Mouse (Mus musculus) layer of hippocampus, postnatal 25 days (tissue): ENCODE measurements around the gene Cd7. TPM values are rescaled to one million over a fixed set of nuclear protein-coding genes. Genes with fewer than 3 reads are reported as not detected.
"Not testable (repeated sequence)": the region's sequence is repeated elsewhere in the genome, so short reads cannot be mapped to it uniquely, and the experiment has no call there.

Experiments used
- DNase-seq, 2 experiments: peaks; one replicate each; pipeline ENCODE4 v3.0.0; 2022; ENCODE audit warnings: mixed read lengths in 2 of 2, low spot score in 1 of 2; ENCODE audit errors: extremely low spot score in 1 of 2
- total RNA-seq, 2 experiments: library from RNA; stranded (reverse); gene quantifications; 2 replicates each; pipeline ENCODE4 v1.2.3; 2021

Cd7 gene
- total RNA-seq, 2 experiments from 2014 or later = not detected

DNA sequence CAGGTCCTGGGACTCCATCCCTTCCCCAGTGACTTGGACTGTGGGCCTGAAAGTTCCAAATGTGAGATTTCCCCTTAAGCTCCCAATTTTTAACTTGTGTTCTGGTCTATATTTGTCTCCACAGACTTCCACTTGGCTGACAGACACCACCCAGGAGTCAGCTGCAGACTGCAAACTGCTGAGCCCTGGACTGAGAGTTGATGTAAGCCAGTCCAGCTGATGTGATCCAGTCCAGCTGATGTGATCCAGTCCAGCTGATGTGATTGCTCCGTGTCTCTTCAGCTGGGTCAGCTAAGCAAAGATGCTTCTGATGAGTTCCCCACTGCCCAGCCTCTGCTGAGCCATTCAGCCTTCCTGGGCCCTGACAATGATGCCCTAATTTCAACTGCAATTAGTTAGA lies 12.6 kb upstream of the Cd7 start:
- no peak for DNase-seq

GRCm38 (mm10) chr11:121049840-121050239 lies 10.6 kb upstream of the Cd7 start:
- no peak for DNase-seq

- DNase-seq = no peak
Measured at GRCm38 (mm10) chr11:121047826-121048399, 8.7 kb upstream of the Cd7 start.

- DNase-seq = no peak
Measured at GRCm38 (mm10) chr11:121045286-121045685, 6.1 kb upstream of the Cd7 start.

DNA sequence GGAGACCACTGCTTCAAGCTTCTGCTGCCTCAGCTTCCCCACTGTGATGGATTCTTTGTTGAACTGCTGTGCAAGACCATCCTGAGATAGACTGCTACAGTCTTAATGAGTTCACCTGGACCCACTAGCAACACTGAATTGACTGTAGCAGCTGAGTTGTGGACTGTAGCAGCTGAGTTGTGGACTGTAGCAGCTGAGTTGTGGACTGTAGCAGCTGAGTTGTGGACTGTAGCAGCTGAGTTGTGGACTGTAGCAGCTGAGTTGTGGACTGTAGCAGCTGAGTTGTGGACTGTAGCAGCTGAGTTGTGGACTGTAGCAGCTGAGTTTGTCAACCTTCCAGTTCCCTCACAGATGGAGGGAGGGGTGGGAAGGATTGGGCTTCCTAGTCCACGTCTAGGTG lies 3.8 kb upstream of the Cd7 start:
- not testable (repeated sequence) for DNase-seq

GRCm38 (mm10) chr11:121042480-121042879 lies 3.3 kb upstream of the Cd7 start:
- DNase-seq = no peak

GRCm38 (mm10) chr11:121041636-121042035 lies 2.4 kb upstream of the Cd7 start:
- no peak for DNase-seq

- DNase-seq = peak; percentile 78 to 91
Measured at GRCm38 (mm10) chr11:121041212-121041611, 2.0 kb upstream of the Cd7 start.

- DNase-seq = no peak
Measured at GRCm38 (mm10) chr11:121038366-121039240, 615 bp downstream of the Cd7 start.

DNA sequence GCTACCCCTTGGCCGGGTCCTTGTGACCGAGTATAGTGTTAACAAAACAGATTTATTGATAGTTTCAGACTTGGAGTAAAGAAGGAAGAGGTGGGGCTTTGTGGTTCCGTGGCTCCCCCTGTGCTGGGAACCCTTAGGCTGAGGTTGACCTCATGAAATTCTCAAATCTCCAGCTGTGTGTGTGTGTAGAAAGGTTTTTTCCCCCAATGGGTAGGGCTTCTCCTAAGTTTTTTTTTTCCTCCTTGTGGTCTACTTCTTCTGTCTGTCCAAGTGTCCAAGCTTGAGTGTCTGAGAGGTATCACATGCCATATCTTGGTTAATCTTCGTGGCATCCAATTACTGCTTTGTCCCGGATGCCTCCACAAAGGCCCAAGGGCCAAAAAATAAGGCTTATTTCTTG lies 6.1 kb downstream of the Cd7 start:
- DNase-seq = no peak

- no peak for DNase-seq
Measured at GRCm38 (mm10) chr11:121027259-121027658, 12.0 kb downstream of the Cd7 start.

DNA sequence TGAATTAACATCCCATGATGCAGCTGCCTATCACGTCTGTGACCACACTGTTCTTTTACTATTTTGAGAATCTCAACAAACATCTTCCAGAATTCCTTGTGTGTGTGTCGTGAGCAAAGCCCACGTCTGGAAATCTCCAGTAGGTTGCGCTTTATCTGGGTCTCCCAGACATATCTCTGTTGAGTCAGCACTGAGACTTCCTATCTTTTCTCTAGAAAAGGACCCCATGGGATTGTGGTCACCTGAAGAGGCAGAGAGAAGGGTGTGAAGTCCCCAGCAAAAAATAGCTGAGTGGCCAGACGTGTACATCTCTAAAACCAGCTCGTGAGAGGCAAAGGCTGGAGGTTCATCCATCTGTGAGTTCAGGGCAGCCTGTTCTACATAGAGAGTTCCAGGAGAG lies 15.1 kb downstream of the Cd7 start:
- no peak for DNase-seq

- DNase-seq = no peak
Measured at GRCm38 (mm10) chr11:121019501-121019900, 19.7 kb downstream of the Cd7 start.

- DNase-seq = peak in 1 of 2 experiments; percentile 48
Measured at GRCm38 (mm10) chr11:121017703-121018102, 21.5 kb downstream of the Cd7 start.

DNA sequence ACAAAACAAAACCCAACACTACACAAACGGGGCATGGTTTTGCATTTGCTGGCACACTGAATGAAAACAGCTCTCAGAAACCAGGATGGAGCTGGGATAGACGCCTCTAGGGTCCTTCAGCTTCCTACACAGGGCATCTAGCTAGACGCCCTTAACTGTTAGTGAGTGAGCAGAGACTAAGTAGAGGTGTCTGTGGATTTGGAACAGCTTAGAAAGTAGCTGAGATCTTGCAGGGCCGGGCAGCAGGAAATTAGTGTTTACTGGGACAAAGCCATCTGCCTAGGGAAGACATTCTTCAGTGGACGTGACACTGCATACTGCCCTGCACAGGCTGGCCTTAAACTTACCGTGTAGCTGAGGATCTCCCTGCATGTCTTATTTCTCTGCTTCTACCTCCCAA lies 23.7 kb downstream of the Cd7 start:
- no peak for DNase-seq

GRCm38 (mm10) chr11:121014896-121015300 lies 24.3 kb downstream of the Cd7 start:
- DNase-seq = no peak

GRCm38 (mm10) chr11:121013656-121014055 lies 25.6 kb downstream of the Cd7 start:
- DNase-seq = no peak

DNA sequence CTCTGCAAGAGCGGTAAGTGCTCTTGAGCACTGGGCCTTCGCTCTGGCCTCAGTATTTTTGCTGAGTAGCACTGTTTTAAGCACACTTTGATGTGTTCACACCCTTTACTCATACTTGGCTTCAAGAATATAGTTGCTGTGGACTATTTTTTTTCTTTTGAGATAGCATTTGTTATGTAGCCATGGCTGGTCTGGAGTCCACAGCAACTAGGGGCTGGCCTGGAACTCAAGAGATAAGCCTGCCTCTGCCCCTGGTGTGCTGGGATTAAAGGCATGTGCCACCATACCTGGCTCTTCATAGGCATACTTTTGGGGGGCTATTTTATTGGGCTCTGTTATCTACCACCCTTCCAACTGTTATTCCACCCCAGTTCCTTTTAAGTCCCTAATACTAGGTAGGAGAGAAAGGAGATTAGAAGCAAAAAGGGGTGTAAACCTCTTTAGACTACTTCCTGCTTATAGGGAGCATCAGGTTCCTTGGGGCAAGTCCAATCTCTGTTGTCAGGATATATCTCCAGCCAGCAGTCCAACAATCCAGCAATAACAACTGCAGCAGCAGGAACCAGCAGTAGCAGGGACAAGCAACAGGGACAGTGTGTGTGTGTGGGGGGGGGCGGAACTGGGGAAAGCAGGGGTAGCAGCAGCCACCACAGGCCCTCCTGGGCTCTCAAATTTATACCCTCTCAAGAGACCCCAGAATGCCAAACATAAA lies 29.0 kb downstream of the Cd7 start:
- DNase-seq = no peak

- no peak for DNase-seq
Measured at GRCm38 (mm10) chr11:121006184-121006583, 33.0 kb downstream of the Cd7 start.

DNA sequence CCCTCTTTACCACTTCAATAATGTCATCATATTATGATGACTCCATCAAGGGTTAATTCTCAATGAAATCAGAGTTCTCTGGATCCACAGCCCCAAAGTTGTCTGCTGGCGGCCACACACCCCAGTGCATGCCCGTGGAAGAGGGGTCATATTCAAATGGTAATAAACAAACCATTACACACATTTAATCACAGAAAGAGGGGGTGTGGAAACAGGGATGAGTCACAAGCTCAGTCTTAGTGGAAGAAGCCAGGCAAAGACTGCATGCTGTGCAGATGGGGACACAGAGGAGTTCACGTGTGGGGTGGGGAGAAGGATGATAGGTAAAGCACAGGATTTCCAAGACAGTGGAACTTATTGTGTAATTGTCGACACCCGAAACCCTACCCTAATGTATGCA lies 34.9 kb downstream of the Cd7 start:
- DNase-seq = no peak

DNA sequence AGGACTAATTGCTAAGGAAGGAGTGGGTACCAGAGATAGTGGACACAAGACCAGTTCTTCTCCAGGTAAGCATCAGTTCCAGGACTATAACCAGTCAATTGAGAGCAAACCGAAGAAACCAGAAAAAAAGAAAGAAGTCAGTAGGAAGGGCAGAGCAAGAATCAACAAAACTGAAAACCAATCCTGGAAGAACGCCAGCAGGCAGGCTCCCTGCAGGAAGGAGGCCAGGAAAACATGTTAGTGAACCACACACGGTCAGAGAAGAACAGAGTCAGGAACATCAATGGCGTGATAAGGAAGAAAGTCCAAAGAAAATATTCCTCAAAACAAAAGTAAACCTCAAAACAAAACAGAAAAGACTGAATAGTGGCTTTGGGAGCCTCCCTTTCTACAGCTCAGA lies 37.3 kb downstream of the Cd7 start:
- no peak for DNase-seq
